Mouse (Mus musculus) erythroblast, adult 5-6 weeks (primary cell): ENCODE results near the gene Armc3. TPM values are rescaled to one million over a fixed set of nuclear protein-coding genes. Genes with fewer than 3 reads are reported as not detected.

ENCODE experiments used
- ATAC-seq: replicated peaks from 2 replicates; pipeline ENCODE4 v1.8.0; 2016; ENCODE audit warnings: moderate number of reproducible peaks, mild to moderate bottlenecking, moderate TSS enrichment, inconsistent platforms; ENCODE audit not compliant: poor library complexity, low FRiP score, severe bottlenecking
- total RNA-seq, 2 experiments: library from RNA; stranded (forward) in 1 of 2; stranded (reverse) in 1 of 2; fragments of 150-400 nt in 1 of 2; fragments of 200-764, 138-1000 nt in 1 of 2; gene quantifications; 2 replicates each; pipeline versions ENCODE4 v1.2.3 to v1.2.4; 2015 to 2017; ENCODE audit warnings: low replicate concordance in 2 of 2

The Armc3 gene
- total RNA-seq (2015; ENCODE audit: low replicate concordance) (not detected in 2 replicates), total RNA-seq (2017; ENCODE audit: low replicate concordance) (not detected in 2 replicates)

DNA sequence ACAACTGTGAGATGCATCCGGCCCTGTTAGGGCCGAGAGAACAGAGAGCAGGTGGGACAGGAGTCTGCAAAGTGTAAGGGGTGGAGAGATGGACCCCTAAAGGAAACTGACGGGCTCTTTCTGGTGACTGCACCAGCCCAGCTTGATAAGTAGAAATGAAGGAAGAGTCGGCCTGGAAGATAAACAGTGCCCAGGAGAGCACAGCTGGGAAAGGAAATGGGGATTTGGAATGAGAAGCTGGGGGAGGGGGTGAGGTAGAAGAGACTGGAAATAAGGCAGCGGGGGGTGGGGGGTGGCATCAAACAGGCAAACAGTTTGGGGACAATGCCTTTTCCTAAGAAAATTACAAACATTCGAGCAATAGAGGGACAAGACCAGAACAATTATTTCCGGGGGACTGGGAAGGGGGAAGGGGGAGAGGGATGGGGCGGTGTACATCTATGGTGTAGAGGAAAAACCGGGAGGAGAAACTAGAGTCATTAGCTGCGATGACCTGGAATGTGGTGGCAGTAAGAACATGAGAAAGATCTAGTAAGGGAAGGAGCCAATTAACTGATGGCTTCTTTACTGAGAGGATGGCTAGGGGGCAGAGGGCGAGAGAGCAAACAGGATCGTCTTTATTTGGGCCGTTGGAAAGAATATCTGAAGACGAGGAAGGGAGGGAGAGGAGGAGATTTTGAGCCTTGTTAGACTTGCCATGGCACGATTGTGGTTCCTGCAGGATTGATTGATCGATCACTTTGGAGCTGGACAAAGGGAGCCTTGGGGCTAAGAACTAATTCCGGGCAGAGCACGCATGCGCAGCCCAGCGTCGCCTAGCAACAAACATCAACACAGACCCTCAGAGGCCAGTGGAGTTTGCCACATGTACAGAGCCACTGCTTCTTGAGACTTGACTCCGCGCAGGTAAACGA lies at the start of gene Armc3:
TSS of gene Armc3 (plus strand) at position 851 of the 914 bp plus-strand sequence.
- no peak for ATAC-seq

DNA sequence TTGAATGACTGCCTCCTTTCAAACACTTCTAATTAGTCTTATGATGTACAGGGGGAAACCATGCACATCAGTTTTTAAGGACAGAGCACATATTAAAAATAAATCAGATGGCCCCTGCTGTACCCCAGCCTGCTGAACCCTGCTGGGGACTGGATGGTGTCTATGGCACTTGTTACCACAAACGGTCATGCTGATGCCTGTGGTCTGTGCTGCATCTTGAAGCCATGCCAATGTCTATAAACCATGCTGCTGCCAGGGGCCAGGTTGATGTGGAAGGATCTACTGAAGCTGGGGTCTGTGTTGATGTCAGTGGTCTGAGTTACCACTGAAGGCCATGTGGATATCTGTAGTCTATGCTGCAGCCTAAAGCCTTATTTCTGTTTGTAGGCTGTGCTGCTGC lies 46.4 kb upstream of the Armc3 start:
- no peak for ATAC-seq

DNA sequence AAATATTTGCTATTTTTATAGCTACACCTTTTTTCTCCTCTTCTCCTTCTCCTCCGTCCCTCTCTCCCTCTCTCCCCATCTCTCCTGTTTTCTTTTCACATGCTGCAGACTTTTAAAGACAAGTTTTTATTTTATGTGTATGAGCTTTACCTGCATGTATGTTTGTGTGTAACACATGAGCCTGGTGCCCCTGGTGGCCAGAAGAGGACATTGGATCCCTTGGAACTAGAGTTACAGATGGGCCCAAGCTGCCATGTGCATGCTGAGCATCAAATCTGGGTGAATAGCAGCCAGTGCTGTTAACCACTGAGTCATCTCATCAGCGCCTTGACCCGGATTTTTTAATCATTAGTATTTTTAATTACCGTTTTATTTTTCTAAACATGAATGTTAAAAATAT lies 42.9 kb upstream of the Armc3 start:
- 0 out of 2 replicates have a peak, but pooled peaks have one; percentile 60 for ATAC-seq

DNA sequence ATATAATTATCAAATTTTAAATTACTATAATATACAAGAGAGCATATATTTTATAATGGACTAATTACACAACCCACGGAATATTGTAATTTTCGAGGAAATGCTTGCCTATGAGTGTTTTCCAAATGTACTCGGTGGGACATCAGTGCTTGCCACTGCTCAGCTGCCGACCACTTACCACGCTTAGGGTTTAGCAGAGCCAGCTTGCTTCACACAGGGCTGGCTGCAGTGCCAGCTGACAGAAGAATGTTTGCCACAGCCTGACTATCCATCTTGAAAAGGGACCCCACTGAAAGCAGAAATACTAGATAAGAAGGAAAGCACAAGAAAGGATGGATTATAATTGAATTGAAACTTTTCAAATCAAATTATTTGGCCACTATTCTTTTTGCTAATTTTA lies 39.6 kb upstream of the Armc3 start:
- no peak for ATAC-seq

DNA sequence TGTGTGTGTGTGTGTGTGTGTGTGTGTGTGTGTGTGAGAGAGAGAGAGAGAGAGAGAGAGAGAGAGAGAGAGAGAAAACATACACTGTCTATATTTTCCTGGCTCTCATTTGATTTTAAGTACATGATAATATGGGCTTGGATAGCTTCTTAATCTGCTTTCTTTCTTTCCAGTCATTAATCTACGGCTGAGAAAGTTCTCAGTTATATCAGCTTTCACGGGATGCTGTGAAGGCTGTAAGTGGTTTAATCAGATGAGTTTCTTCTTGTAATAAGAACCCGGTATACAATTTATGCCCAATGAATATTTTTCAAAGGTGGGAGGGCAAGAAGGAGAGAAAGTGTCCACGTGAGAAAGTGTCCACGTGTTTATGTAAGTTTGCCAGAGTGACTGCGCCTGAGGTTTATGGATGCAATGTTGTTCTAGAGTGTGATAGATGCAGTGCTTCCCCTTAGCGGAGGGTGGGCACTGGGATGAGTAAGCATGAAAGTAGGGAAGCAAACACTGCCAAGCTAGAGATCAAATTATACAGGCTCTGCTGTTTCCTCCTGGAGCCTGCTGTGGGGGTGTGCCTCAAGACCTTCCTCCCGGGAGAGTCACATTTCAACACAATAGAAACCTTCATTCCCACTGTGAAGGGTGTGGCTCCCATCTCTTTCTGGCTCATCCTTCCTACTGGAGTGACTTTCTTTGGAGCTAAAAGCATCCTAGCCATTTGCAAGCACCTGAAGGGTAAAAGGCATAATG lies 38.6 kb upstream of the Armc3 start:
- no peak for ATAC-seq

DNA sequence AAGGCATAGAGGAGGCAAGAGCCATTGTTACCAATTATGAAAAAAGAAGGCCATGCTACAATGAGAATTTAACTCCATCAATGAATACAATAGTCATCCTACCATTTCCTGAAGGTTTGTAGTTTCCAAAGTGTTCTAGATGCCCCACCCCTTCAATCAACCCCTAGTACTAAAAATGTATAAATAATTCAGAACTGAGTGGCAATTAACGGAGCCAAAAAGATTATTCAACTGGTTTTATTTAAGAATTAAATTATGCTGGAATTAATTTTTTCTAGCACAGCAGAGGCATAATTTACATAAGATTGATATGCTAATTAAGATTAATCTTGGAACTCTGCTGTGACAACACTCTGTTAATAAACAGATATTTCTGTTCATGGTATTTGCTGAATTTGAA lies 34.9 kb upstream of the Armc3 start:
- no peak for ATAC-seq

DNA sequence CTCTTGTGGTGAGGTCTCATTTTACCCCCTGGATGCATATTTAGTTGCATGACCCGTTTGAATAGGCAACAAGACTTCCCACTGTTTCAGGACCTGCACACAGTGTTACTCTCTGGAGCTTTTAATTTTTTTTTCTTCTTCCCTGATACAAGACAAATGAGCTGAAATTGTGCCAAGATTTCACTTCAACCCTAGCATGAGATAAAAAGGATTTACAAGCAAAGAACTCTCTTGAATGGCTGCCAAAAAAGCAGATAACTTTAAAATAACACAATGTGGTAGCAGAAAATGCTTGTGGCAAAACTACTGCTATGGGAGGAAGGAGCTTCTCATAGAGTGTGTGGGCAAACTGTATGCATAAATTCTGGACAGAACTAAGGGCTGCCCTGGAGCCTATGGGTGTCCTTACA lies 22.3 kb upstream of the Armc3 start:
- ATAC-seq = no peak

DNA sequence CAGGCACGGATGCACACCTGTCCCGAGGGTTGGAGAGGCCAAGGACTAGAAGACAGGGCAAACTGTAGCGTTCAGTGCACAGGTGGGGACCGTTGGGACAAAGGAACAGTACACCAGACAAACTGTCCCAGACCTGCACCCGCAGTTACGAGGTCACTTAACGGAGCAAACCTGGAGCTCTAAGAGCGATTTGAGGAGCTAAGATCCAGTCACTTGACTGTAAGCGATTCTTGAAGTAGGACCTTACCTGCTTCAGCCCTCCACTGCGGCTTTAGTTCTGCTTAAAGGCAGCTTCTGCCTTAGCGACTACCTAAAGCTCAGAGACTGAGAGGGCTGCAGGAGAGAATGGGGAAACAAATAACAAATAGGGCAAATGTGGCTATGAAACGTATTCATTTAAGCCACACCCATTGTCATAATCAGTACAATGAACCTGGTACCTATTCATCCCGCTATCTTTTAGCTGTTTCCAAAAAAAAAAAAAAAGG lies 308 bp downstream of the Armc3 start:
- ATAC-seq = no peak

DNA sequence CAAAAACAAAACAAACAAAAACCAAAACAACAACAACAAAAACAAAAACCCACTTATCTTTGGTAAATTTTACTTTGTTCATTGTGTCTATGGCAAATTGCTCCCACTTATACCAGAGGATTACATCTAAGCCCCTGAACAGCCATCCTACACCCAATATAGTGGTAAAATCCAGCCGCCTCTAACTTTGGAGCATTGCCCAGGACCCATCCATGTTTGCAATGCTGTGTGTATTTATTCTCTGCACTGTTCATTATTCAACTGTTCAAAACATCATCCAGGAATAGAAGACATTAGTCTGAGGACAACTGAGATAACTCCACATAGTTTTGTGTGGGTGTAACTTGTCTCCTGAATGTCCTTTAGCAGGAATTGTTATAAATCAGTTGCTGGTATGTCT lies 1.0 kb downstream of the Armc3 start:
- ATAC-seq = no peak

DNA sequence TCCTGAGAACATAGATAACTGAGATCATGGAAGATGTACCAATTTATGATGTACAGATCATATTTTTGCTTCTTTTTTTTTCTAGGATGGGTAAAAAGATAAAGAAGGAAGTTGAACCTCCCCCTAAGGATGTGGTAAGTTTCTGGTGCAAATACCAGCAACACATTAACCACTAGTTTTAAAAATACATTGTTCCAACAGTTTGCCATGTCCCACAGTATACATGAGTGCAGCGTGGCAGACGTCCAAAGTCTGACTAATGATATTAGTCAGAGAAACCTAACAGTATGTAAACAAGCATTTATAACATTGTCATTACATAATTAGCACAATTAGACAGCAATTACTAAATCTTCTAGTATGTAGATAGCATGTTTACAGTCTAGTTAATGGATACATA lies 2.6 kb downstream of the Armc3 start:
- ATAC-seq = no peak

DNA sequence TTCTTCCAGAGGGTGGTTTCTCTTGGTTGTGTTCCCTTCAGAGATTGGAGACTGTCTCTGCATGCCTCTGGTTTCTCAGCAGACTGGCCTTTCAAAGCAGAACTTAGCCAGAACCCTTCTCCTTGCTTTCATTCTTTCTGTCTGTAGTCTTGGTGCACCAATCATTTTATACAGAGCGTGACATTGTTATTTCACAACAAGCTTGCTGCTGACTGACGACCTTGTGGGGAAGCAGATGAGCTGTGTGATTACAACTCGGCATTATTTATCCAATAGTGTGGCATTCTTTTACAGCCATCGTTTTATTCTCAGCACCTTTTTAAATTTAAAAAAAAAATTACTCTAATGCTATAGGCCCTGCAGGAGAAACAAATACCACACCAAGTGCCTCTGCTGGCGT lies 35.2 kb downstream of the Armc3 start:
- no peak for ATAC-seq

DNA sequence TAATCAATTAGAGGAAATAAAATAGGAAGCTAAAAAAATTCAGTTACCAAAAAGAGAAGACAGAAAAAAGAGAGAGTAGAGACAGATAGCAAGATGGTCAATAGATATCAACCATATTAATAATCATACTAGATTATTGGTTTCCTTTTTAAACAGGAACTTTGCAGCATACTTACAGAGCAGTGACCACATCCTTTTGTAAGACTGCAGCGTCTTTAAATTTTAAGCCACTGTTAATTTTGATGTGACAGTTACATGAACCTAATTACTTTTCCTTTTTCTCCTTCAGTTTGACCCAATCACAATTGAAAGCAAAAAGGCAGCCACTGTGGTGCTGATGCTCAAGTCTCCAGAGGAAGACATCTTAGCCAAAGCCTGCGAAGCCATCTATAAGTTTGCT lies 36.1 kb downstream of the Armc3 start:
- ATAC-seq = no peak

DNA sequence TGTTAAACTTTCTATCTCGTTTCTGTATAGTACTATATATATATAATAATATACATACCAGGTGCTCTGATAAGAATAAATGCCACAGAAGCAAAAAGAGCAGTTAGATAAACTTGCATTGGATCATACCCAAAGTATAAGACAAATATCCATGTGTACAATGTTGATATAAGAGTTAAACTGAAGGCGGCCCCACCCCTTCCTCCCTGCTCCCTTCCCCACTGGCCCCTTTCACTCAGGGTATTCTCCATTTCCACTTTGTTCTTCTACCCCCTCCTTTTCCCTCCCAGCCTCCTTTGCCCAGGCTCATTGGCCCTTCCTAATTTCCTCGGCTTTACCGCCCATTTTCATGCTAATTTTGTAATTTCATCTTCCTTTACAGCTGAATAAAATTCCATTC lies 36.5 kb downstream of the Armc3 start:
- no peak for ATAC-seq

DNA sequence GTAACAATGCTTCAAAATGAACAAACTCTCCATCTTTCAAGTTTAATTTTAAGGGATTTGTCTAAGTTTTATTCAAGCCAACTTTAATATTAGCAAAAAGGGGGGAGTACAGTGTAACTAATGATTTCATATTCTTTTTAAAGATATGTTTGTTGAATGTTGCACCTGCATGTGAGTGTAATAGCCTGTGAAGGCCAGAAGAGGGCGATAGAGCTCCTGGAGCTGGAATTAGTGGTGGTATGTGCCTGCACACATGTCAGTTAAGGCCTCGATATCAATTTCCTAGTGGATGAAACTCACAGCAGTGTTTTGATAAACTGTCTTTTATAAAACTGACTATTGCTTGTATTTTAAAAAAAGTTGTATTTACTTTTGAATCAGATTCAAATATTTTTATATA lies 39.7 kb downstream of the Armc3 start:
- no peak for ATAC-seq

DNA sequence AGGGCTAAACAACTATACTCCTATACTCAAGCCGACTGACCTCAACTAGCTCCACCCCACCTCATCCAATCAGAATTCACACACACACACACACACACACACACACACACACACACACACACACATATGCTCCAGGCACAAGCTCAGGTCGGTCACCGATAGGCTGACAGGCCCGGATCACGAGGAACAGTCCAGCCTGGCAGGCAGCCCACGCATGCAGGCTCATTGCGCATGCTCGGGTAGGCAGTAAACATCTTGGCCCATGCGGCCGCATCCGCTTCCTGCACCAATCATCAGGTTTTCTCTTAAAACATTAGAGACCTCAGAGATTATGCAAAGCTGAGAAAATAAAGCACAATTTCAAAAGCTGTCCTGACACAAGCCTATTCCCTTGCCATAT lies 50.5 kb downstream of the Armc3 start:
- ATAC-seq = no peak

DNA sequence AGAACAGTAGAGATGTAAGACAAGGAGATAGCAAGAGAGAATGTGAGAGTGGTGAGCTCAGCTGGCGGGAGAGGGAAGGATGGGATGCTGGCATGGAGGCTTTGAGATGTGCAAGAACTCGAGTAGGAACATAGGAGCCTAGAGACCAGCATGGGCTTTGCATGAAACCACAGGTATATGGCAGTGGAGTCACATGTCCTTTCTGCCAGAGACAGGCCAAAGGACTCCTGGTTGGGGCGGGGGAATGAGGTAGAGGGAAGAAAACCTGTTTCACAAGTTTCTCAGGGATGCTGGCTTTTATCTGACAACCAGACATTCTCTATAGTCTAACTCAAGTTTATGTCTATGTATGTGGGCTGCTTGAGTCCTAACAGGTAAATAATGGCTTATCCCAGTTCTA lies 55.9 kb downstream of the Armc3 start:
- no peak for ATAC-seq

DNA sequence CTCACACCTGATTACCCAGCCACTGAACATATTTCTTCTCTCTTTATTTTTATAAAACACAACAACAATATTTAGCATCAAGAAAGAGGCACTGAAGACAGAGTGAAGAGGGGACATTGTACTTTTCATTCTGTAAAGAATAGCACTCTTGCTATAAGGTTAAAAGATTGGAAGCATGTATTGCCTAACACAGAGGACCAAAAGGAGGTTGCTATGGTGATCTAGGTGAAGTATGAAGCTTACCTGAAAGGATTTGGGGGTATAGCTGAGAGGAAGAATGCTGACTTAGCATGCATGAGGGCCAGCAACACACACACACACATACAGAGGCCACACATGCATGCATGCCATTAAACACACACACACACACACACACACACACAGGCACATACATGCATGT lies 58.2 kb downstream of the Armc3 start:
- no peak for ATAC-seq

DNA sequence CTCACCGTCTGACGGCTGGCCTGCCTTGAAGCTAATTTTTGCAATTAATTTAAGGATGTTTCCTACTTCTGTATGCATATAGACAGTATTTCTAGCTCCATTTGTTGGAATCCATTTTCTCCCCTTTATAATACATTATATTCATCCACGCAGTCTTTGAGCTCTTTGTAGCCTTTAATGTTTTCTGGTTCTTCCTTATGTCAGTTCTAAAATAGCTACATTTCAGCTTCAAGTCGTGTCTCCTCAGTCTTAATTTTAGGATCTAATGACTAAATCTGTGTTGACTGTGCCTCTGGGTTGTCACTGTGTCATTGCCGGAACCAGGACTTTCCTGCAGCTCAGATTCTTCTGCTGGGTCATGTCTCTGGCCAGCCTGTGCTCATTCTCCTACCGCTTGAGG lies 61.3 kb downstream of the Armc3 start:
- no peak for ATAC-seq

DNA sequence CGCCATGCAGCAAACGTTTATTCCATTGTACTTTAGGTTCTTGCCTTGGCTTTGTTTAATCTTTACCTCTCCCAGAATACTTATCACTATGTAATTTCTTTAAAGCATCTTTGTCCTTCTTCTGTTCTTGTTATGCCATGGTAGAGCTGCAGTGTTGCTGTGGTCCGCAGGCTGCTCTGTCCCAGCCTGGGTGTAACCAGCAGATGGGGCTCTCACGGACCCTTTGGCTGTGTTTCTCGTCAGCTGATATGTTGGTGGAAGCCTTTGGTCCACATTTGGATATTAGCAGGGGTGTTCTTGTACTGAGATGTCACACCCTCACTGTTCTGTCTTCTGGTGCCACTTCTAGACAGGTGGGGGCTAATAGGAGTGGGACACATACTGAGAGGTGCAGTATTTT lies 64.3 kb downstream of the Armc3 start:
- ATAC-seq = no peak

DNA sequence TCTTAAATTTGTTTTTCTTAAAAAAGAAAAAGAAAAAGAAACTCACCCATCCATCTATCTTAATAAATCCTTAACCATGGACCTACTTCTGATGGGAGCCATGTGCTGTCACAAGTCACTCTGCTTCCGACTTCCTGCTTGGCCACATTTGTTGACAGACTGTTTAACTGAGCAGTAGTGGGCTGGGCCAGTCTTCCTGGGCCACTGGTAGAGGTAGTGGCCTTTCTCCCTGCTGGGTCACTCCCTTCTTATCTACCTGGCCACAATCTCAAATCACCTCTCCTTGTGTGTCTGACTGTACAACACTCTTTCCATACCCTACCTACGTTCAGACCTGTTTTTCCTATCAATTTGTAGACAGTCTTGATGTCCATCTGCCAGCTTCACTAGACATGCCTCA lies 66.7 kb downstream of the Armc3 start:
- ATAC-seq = no peak

DNA sequence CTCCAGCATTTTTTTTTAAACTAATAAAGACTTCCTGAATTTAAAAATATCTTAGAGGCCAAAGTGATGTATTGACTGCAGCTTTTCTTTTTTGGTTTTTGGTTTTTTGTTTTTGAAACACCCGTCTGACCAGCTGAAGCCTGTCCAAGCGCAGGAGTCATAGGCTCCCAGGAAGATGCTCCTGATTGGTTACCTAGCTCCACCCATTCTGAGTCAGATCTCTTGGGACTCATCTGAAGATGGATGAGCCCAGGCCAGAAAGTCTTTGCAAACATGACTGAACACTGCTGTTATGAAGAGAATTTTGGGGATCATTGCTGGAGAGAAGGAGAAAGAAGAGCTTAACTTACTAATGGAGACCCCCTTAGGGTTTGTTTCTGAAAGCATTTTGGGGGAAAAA lies 68.3 kb downstream of the Armc3 start:
- no peak for ATAC-seq
